Mouse (Mus musculus): Measurements from ENCODE around the gene Gphb5. TPM values are rescaled to one million over a fixed set of nuclear protein-coding genes. Genes with fewer than 3 reads are reported as not detected.
"Not testable (repeated sequence)": the region's sequence is repeated elsewhere in the genome, so short reads cannot be mapped to it uniquely, and the experiment has no call there.

Gphb5 gene
- not detected in 2 replicates for polyA plus RNA-seq (2016; fragmentation: Nextera tagmentation; extraction: Ambion mirVana)

GRCm38 (mm10) chr12:75416681-75417080 lies at the start of gene Gphb5:
Gene Gphb5 (minus strand): TSS chr12:75416781.
- Histone ChIP-seq H3K4me3 (no peak within 1 kb of the TSS), H3K4me1 (no peaks in the 10 kb centered on the region), H3K27me3 (ENCODE audit: low read depth, poor library complexity, severe bottlenecking) (no peaks in the 10 kb centered on the region), H3K9me3 (replicated peaks) (no peaks in the 10 kb centered on the region), H3K27ac (replicated peaks) (no peak within 1 kb of the TSS), H3K36me3 (no peaks in the 10 kb centered on the region)
- 91% methylated on average over 4 of the region's 4 CpGs for WGBS
- no peak for DNase-seq (ENCODE audit: low spot score)

DNA sequence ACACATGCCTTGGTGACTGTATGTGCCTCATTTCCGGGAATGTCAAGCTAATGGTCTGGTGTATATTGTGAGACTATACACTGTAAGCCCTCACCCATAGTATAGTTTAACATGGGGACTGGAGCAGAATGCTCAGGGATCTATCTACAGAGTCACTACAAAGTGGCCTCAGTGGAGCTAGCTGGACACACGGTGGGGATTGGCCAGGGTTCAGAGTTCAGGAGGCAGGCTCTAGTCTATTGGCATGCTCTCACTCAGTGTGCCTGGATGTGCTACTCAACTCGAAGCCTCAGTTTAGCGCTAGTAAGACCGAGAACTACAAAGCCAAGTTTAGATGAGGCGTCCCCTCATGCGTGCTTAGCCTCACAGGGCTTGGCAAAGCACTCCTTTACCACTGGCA lies 49.6 kb upstream of the Gphb5 start:
- H3K9me3 ChIP-seq (replicated peaks): no peaks in the 10 kb centered on the region
- H3K27ac ChIP-seq (replicated peaks): no peak overlapping the region
- no peaks in the 10 kb centered on the region for H3K27me3 ChIP-seq (ENCODE audit: low read depth, poor library complexity, severe bottlenecking)
- no peaks in the 10 kb centered on the region for H3K4me1 ChIP-seq
- no peak for DNase-seq (ENCODE audit: low spot score)
- H3K4me3 ChIP-seq: no peak overlapping the region
- 95% methylated on average over 7 of the region's 7 CpGs for WGBS
- peaks cover 82% of the 10 kb centered on the region for H3K36me3 ChIP-seq

DNA sequence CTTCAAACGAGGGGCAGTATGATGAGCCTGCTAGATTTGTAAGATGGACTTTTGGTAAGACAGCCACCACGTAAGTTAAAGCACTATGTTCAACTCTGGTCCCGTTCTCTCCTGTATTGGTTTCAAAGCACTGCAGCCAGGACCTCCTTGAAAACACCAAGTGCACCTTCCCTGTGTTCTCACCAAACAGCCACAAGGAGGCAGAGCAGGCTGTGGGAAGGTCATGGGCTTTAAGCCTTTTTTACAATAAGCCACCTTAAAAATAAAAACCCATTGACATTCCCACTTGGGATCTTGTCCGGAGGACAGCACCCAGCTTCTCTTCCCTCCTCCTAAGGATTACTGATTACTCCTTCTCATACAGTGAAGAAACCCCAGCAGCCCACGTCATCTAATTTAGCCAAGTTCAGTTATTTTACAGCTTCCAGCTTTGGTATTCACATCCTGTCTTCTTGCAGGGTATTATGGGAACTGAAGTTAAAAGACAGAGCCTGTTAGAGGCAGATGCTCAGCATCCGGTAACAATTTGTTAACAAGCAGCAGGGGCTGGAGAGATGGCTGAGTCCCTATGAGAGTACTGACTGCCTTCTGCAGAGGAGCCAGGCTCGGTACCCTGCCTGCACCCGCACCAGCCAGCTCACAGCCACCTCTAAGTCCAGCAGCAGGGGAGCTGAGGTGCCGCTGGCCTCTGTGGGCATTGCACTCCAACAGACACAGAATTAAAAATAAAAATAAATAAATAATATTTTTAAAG lies 47.6 kb upstream of the Gphb5 start:
- Histone ChIP-seq H3K4me1 (no peaks in the 10 kb centered on the region), H3K27ac (replicated peaks) (no peak overlapping the region), H3K9me3 (replicated peaks) (no peaks in the 10 kb centered on the region), H3K4me3 (no peak overlapping the region), H3K27me3 (ENCODE audit: low read depth, poor library complexity, severe bottlenecking) (no peaks in the 10 kb centered on the region), H3K36me3 (peaks cover 93% of the 10 kb centered on the region)
- no peak for DNase-seq (ENCODE audit: low spot score)
- WGBS: 87% methylated on average over 9 of the region's 9 CpGs

- no peaks in the 10 kb centered on the region for H3K9me3 ChIP-seq (replicated peaks)
- peaks cover 95% of the 10 kb centered on the region for H3K36me3 ChIP-seq
- H3K4me1 ChIP-seq: 0 out of 2 replicates have a peak, but pooled peaks cover 3% of the 10 kb centered on the region
- no peaks in the 10 kb centered on the region for H3K27me3 ChIP-seq (ENCODE audit: low read depth, poor library complexity, severe bottlenecking)
- WGBS: 93% methylated on average over 5 of the region's 5 CpGs
- H3K27ac ChIP-seq (replicated peaks): no peak overlapping the region
- DNase-seq (ENCODE audit: low spot score): no peak
- H3K4me3 ChIP-seq: no peak overlapping the region
Observed at GRCm38 (mm10) chr12:75460561-75460960, 44.0 kb upstream of the Gphb5 start.

- Histone ChIP-seq H3K4me3 (no peak overlapping the region), H3K9me3 (replicated peaks) (no peaks in the 10 kb centered on the region), H3K27me3 (ENCODE audit: low read depth, poor library complexity, severe bottlenecking) (no peaks in the 10 kb centered on the region), H3K27ac (replicated peaks) (no peak overlapping the region), H3K36me3 (peaks cover 92% of the 10 kb centered on the region), H3K4me1 (0 out of 2 replicates have a peak, but pooled peaks cover 3% of the 10 kb centered on the region)
- 92% methylated on average over 5 of the region's 5 CpGs for WGBS
- no peak for DNase-seq (ENCODE audit: low spot score)
Observed at GRCm38 (mm10) chr12:75459656-75460055, 43.1 kb upstream of the Gphb5 start.

- H3K4me1 ChIP-seq: no peaks in the 10 kb centered on the region
- peaks cover 82% of the 10 kb centered on the region for H3K36me3 ChIP-seq
- H3K27ac ChIP-seq (replicated peaks): no peak overlapping the region
- H3K9me3 ChIP-seq (replicated peaks): no peaks in the 10 kb centered on the region
- 98% methylated on average over 6 of the region's 6 CpGs for WGBS
- no peak for DNase-seq (ENCODE audit: low spot score)
- H3K27me3 ChIP-seq (ENCODE audit: low read depth, poor library complexity, severe bottlenecking): no peaks in the 10 kb centered on the region
- no peak overlapping the region for H3K4me3 ChIP-seq
Observed at GRCm38 (mm10) chr12:75453441-75453840, 36.9 kb upstream of the Gphb5 start.

DNA sequence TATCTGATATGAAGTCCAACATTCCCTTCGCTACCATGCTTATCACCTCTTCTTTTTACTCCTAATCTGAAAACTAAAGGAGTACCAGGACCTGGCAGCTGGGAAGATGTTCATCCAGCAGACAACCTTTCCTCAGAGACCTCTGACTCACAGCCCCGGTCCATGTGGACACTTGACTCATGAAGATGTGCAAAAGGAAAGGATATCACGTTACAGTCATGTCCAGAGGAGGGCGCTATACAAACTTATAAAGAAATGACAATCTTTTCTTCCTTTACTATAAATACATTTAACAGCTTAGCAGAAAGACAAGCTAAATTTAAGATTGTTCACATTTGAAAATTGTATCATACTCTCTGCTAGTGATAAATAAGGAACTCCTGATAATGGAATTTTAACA lies 36.4 kb upstream of the Gphb5 start:
- Histone ChIP-seq H3K9me3 (replicated peaks) (no peaks in the 10 kb centered on the region), H3K4me1 (no peaks in the 10 kb centered on the region), H3K27ac (replicated peaks) (no peak overlapping the region), H3K36me3 (peaks cover 77% of the 10 kb centered on the region), H3K27me3 (ENCODE audit: low read depth, poor library complexity, severe bottlenecking) (no peaks in the 10 kb centered on the region), H3K4me3 (no peak overlapping the region)
- no peak for DNase-seq (ENCODE audit: low spot score)
- 82% methylated on average over 4 of the region's 4 CpGs for WGBS

- no peaks in the 10 kb centered on the region for H3K27me3 ChIP-seq (ENCODE audit: low read depth, poor library complexity, severe bottlenecking)
- WGBS: 94% methylated on average over 8 of the region's 8 CpGs
- H3K4me1 ChIP-seq: no peaks in the 10 kb centered on the region
- H3K4me3 ChIP-seq: no peak overlapping the region
- peaks cover 57% of the 10 kb centered on the region for H3K36me3 ChIP-seq
- no peak for DNase-seq (ENCODE audit: low spot score)
- H3K27ac ChIP-seq (replicated peaks): no peak overlapping the region
- H3K9me3 ChIP-seq (replicated peaks): no peaks in the 10 kb centered on the region
Observed at GRCm38 (mm10) chr12:75450592-75450991, 34.0 kb upstream of the Gphb5 start.

- H3K4me1 ChIP-seq: no peaks in the 10 kb centered on the region
- no peak overlapping the region for H3K4me3 ChIP-seq
- DNase-seq (ENCODE audit: low spot score): no peak
- no peak overlapping the region for H3K27ac ChIP-seq (replicated peaks)
- no peaks in the 10 kb centered on the region for H3K9me3 ChIP-seq (replicated peaks)
- peaks cover 54% of the 10 kb centered on the region for H3K36me3 ChIP-seq
- no peaks in the 10 kb centered on the region for H3K27me3 ChIP-seq (ENCODE audit: low read depth, poor library complexity, severe bottlenecking)
- 78% methylated on average over 14 of the region's 14 CpGs for WGBS
Observed at GRCm38 (mm10) chr12:75450011-75450410, 33.4 kb upstream of the Gphb5 start.

DNA sequence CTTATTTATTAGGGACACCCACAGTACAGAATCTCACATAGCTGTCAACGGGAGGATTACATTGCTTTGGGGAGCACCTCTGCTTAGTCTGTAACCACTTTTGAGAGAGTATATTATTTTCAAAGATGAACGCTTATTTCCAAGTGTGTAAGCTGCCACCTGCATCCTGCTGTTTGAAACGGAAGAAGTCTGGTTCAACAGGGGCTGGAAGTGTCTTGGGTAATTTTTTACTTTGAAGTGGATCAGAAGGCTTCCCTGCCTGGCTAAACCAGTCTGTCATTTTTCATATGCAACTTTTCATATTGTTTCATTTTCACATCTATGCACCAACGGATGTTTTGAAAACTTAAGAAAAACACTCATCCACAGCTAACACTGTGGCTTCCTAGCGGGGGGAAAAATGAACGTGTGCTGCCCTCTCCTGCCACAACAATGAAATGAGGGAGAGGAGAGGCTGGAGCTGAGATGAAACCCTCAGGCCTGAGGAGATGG lies 32.9 kb upstream of the Gphb5 start:
- Histone ChIP-seq H3K4me3 (no peak overlapping the region), H3K27me3 (ENCODE audit: low read depth, poor library complexity, severe bottlenecking) (no peaks in the 10 kb centered on the region), H3K4me1 (no peaks in the 10 kb centered on the region), H3K27ac (replicated peaks) (no peak overlapping the region), H3K36me3 (peaks cover 51% of the 10 kb centered on the region), H3K9me3 (replicated peaks) (no peaks in the 10 kb centered on the region)
- no peak for DNase-seq (ENCODE audit: low spot score)
- 86% methylated on average over 6 of the region's 6 CpGs for WGBS

GRCm38 (mm10) chr12:75448921-75449320 lies 32.3 kb upstream of the Gphb5 start:
- Histone ChIP-seq H3K36me3 (peaks cover 49% of the 10 kb centered on the region), H3K27ac (replicated peaks) (no peak overlapping the region)
- WGBS: 89% methylated on average over 5 of the region's 5 CpGs

DNA sequence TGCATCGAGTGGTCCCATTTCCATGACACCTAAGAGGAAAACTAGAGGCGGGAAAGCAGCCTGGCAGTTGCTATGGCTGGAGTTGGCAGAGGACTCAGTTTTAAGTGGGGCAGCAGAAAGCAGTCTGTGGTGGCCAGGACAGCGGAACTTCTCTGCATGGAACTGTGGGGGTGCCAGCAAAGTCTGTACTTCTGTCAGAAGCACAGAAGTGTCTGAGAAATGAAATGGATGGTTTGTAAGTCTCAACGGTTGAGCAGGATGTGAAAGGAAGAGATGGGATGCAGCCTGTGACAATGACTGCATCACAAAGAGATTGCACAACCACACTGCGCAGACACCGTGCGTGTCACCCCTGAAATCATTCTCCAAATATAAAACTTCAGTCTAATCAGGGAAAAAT lies 29.7 kb upstream of the Gphb5 start:
- Histone ChIP-seq H3K9me3 (replicated peaks) (no peaks in the 10 kb centered on the region), H3K4me3 (no peak overlapping the region), H3K27me3 (ENCODE audit: low read depth, poor library complexity, severe bottlenecking) (no peaks in the 10 kb centered on the region), H3K36me3 (peaks cover 23% of the 10 kb centered on the region), H3K27ac (replicated peaks) (no peak overlapping the region), H3K4me1 (no peaks in the 10 kb centered on the region)
- DNase-seq (ENCODE audit: low spot score): no peak
- WGBS: 91% methylated on average over 7 of the region's 7 CpGs

More at GRCm38 (mm10) chr12:75448921-75449320, 32.3 kb upstream of the Gphb5 start:
- H3K4me3 ChIP-seq: no peak overlapping the region
- no peaks in the 10 kb centered on the region for H3K9me3 ChIP-seq (replicated peaks)
- no peaks in the 10 kb centered on the region for H3K27me3 ChIP-seq (ENCODE audit: low read depth, poor library complexity, severe bottlenecking)
- no peaks in the 10 kb centered on the region for H3K4me1 ChIP-seq
- DNase-seq (ENCODE audit: low spot score): no peak

- not testable (repeated sequence) for H3K27ac ChIP-seq (replicated peaks); H3K9me3 ChIP-seq (replicated peaks)
- WGBS: 80% methylated on average over 6 of the region's 6 CpGs
Observed at GRCm38 (mm10) chr12:75432400-75432799, 15.8 kb upstream of the Gphb5 start.

More at GRCm38 (mm10) chr12:75432400-75432799, 15.8 kb upstream of the Gphb5 start:
- H3K27me3 ChIP-seq (ENCODE audit: low read depth, poor library complexity, severe bottlenecking); DNase-seq (ENCODE audit: low spot score); H3K36me3 ChIP-seq; H3K4me1 ChIP-seq; H3K4me3 ChIP-seq: not testable (repeated sequence)
